Mouse (Mus musculus): Measurements from ENCODE around the gene Olig2. TPM values are rescaled to one million over a fixed set of nuclear protein-coding genes. Genes with fewer than 3 reads are reported as not detected.

Olig2 gene
- polyA plus RNA-seq, 1 experiment from 2014 or later: 0.76 TPM

GRCm38 (mm10) chr16:91199815-91200214, 25.4 kb upstream of the Olig2 start:
- no peaks in the 10 kb centered on the region for H3K9me3 ChIP-seq (ENCODE audit: control insufficient read depth, low read length)
- no peak overlapping the region for H3K9ac ChIP-seq (ENCODE audit: low read depth, low read length)
- H3K4me3 ChIP-seq (ENCODE audit: low read depth, low read length): no peak overlapping the region
- no peak overlapping the region for H3K4me2 ChIP-seq (replicated peaks; ENCODE audit: low read depth, low read length)
- no peak overlapping the region for H3K27ac ChIP-seq (ENCODE audit: low read depth, low read length)
- H3K4me1 ChIP-seq (replicated peaks; ENCODE audit: control insufficient read depth, insufficient read depth, low read length): no peaks in the 10 kb centered on the region
- no peaks in the 10 kb centered on the region for H3K36me3 ChIP-seq (ENCODE audit: control insufficient read depth, insufficient read depth, low read length)
- DNase-seq (ENCODE audit: low spot score): no peak
- ATAC-seq (ENCODE audit: low FRiP score): no peak
- WGBS: 93% methylated on average over 7 of the region's 7 CpGs
- H3K27me3 ChIP-seq (ENCODE audit: control insufficient read depth, insufficient read depth, low read length): peaks cover 18% of the 10 kb centered on the region

- H3K4me2 ChIP-seq (replicated peaks; ENCODE audit: low read depth, low read length): no peak overlapping the region
- ATAC-seq (ENCODE audit: low FRiP score): no peak
- H3K4me3 ChIP-seq (ENCODE audit: low read depth, low read length): no peak overlapping the region
- peaks cover 29% of the 10 kb centered on the region for H3K27me3 ChIP-seq (ENCODE audit: control insufficient read depth, insufficient read depth, low read length)
- no peak overlapping the region for H3K9ac ChIP-seq (ENCODE audit: low read depth, low read length)
- H3K9me3 ChIP-seq (ENCODE audit: control insufficient read depth, low read length): no peaks in the 10 kb centered on the region
- no peaks in the 10 kb centered on the region for H3K36me3 ChIP-seq (ENCODE audit: control insufficient read depth, insufficient read depth, low read length)
- H3K27ac ChIP-seq (ENCODE audit: low read depth, low read length): no peak overlapping the region
- H3K4me1 ChIP-seq (replicated peaks; ENCODE audit: control insufficient read depth, insufficient read depth, low read length): no peaks in the 10 kb centered on the region
- WGBS: 82% methylated on average over 3 of the region's 3 CpGs
- no peak for DNase-seq (ENCODE audit: low spot score)
These were observed 22.3 kb upstream of the Olig2 start for GRCm38 (mm10) chr16:91202989-91203388.

- ATAC-seq (ENCODE audit: low FRiP score) (no peak), DNase-seq (ENCODE audit: low spot score) (no peak)
- Histone ChIP-seq H3K4me3 (ENCODE audit: low read depth, low read length) (no peak overlapping the region), H3K4me2 (replicated peaks; ENCODE audit: low read depth, low read length) (no peak overlapping the region), H3K9me3 (ENCODE audit: control insufficient read depth, low read length) (no peaks in the 10 kb centered on the region), H3K27ac (ENCODE audit: low read depth, low read length) (no peak overlapping the region), H3K36me3 (ENCODE audit: control insufficient read depth, insufficient read depth, low read length) (no peaks in the 10 kb centered on the region), H3K27me3 (ENCODE audit: control insufficient read depth, insufficient read depth, low read length) (peaks cover 35% of the 10 kb centered on the region), H3K4me1 (replicated peaks; ENCODE audit: control insufficient read depth, insufficient read depth, low read length) (no peaks in the 10 kb centered on the region), H3K9ac (ENCODE audit: low read depth, low read length) (no peak overlapping the region)
- 54% methylated on average over 1 of the region's 1 CpGs for WGBS
These were observed 18.9 kb upstream of the Olig2 start for GRCm38 (mm10) chr16:91206371-91206770.

GRCm38 (mm10) chr16:91217077-91217476, 8.2 kb upstream of the Olig2 start:
- ATAC-seq (ENCODE audit: low FRiP score): no peak
- H3K4me3 ChIP-seq (ENCODE audit: low read depth, low read length): no peak overlapping the region
- 40% methylated on average over 6 of the region's 6 CpGs for WGBS
- H3K9me3 ChIP-seq (ENCODE audit: control insufficient read depth, low read length): no peaks in the 10 kb centered on the region
- H3K4me1 ChIP-seq (replicated peaks; ENCODE audit: control insufficient read depth, insufficient read depth, low read length): peaks cover 2% of the 10 kb centered on the region; the same call in 1 of the 2 replicates
- no peak overlapping the region for H3K27ac ChIP-seq (ENCODE audit: low read depth, low read length)
- no peak overlapping the region for H3K4me2 ChIP-seq (replicated peaks; ENCODE audit: low read depth, low read length)
- no peak overlapping the region for H3K9ac ChIP-seq (ENCODE audit: low read depth, low read length)
- DNase-seq (ENCODE audit: low spot score): peak; percentile 15
- no peaks in the 10 kb centered on the region for H3K36me3 ChIP-seq (ENCODE audit: control insufficient read depth, insufficient read depth, low read length)
- H3K27me3 ChIP-seq (ENCODE audit: control insufficient read depth, insufficient read depth, low read length): peaks cover 79% of the 10 kb centered on the region

- peak; percentile 17 for DNase-seq (ENCODE audit: low spot score)
- H3K9me3 ChIP-seq (ENCODE audit: control insufficient read depth, low read length): no peaks in the 10 kb centered on the region
- no peak overlapping the region for H3K4me3 ChIP-seq (ENCODE audit: low read depth, low read length)
- H3K27ac ChIP-seq (ENCODE audit: low read depth, low read length): no peak overlapping the region
- no peak overlapping the region for H3K4me2 ChIP-seq (replicated peaks; ENCODE audit: low read depth, low read length)
- no peak for ATAC-seq (ENCODE audit: low FRiP score)
- peaks cover 3% of the 10 kb centered on the region; the same call in 1 of the 2 replicates for H3K4me1 ChIP-seq (replicated peaks; ENCODE audit: control insufficient read depth, insufficient read depth, low read length)
- 75% methylated on average over 6 of the region's 6 CpGs for WGBS
- no peaks in the 10 kb centered on the region for H3K36me3 ChIP-seq (ENCODE audit: control insufficient read depth, insufficient read depth, low read length)
- no peak overlapping the region for H3K9ac ChIP-seq (ENCODE audit: low read depth, low read length)
- H3K27me3 ChIP-seq (ENCODE audit: control insufficient read depth, insufficient read depth, low read length): peaks cover 81% of the 10 kb centered on the region
These were observed 7.3 kb upstream of the Olig2 start for GRCm38 (mm10) chr16:91217948-91218347.

GRCm38 (mm10) chr16:91219246-91219645, 6.0 kb upstream of the Olig2 start:
- peaks cover 5% of the 10 kb centered on the region; the same call in 1 of the 2 replicates for H3K4me1 ChIP-seq (replicated peaks; ENCODE audit: control insufficient read depth, insufficient read depth, low read length)
- peaks cover 89% of the 10 kb centered on the region for H3K27me3 ChIP-seq (ENCODE audit: control insufficient read depth, insufficient read depth, low read length)
- no peak for ATAC-seq (ENCODE audit: low FRiP score)
- no peaks in the 10 kb centered on the region for H3K36me3 ChIP-seq (ENCODE audit: control insufficient read depth, insufficient read depth, low read length)
- DNase-seq (ENCODE audit: low spot score): peak; percentile 27
- 11% methylated on average over 14 of the region's 14 CpGs for WGBS
- H3K4me3 ChIP-seq (ENCODE audit: low read depth, low read length): no peak overlapping the region
- H3K9ac ChIP-seq (ENCODE audit: low read depth, low read length): no peak overlapping the region
- no peak overlapping the region for H3K27ac ChIP-seq (ENCODE audit: low read depth, low read length)
- no peak overlapping the region for H3K4me2 ChIP-seq (replicated peaks; ENCODE audit: low read depth, low read length)
- no peaks in the 10 kb centered on the region for H3K9me3 ChIP-seq (ENCODE audit: control insufficient read depth, low read length)

GRCm38 (mm10) chr16:91222171-91222642, 3.0 kb upstream of the Olig2 start:
- no peaks in the 10 kb centered on the region for H3K36me3 ChIP-seq (ENCODE audit: control insufficient read depth, insufficient read depth, low read length)
- H3K9me3 ChIP-seq (ENCODE audit: control insufficient read depth, low read length): no peaks in the 10 kb centered on the region
- H3K4me3 ChIP-seq (ENCODE audit: low read depth, low read length): no peak overlapping the region
- DNase-seq (ENCODE audit: low spot score) (peak; percentile 55), ATAC-seq (ENCODE audit: low FRiP score) (no peak)
- WGBS: under 1% methylated on average over 25 of the region's 25 CpGs
- no peak overlapping the region for H3K27ac ChIP-seq (ENCODE audit: low read depth, low read length)
- no peak overlapping the region for H3K9ac ChIP-seq (ENCODE audit: low read depth, low read length)
- peak overlapping the region; percentile 8 for H3K4me2 ChIP-seq (replicated peaks; ENCODE audit: low read depth, low read length)
- peaks cover 99% of the 10 kb centered on the region for H3K27me3 ChIP-seq (ENCODE audit: control insufficient read depth, insufficient read depth, low read length)
- peaks cover 12% of the 10 kb centered on the region for H3K4me1 ChIP-seq (replicated peaks; ENCODE audit: control insufficient read depth, insufficient read depth, low read length)

GRCm38 (mm10) chr16:91222643-91223271, 2.5 kb upstream of the Olig2 start:
- DNase-seq (ENCODE audit: low spot score) (peak; percentile 67), ATAC-seq (ENCODE audit: low FRiP score) (no peak)
- WGBS: under 1% methylated on average over 27 of the region's 27 CpGs
- Histone ChIP-seq H3K27me3 (ENCODE audit: control insufficient read depth, insufficient read depth, low read length) (peaks cover 99% of the 10 kb centered on the region), H3K9ac (ENCODE audit: low read depth, low read length) (no peak overlapping the region), H3K4me2 (replicated peaks; ENCODE audit: low read depth, low read length) (peak overlapping the region; percentile 19), H3K36me3 (ENCODE audit: control insufficient read depth, insufficient read depth, low read length) (no peaks in the 10 kb centered on the region), H3K4me3 (ENCODE audit: low read depth, low read length) (no peak overlapping the region), H3K27ac (ENCODE audit: low read depth, low read length) (no peak overlapping the region), H3K9me3 (ENCODE audit: control insufficient read depth, low read length) (no peaks in the 10 kb centered on the region), H3K4me1 (replicated peaks; ENCODE audit: control insufficient read depth, insufficient read depth, low read length) (peaks cover 12% of the 10 kb centered on the region)

Measured in hindbrain, embryonic 11.5 days (tissue).